Mouse (Mus musculus) embryonic facial prominence, embryonic 10.5 days (tissue): Measurements from ENCODE around the gene Arl10. TPM values are rescaled to one million over a fixed set of nuclear protein-coding genes. Genes with fewer than 3 reads are reported as not detected.

ENCODE experiments used
- DNase-seq: peaks from one replicate; pipeline ENCODE4 v3.0.0-alpha.2; 2017; ENCODE audit warnings: low spot score
- H3K27ac ChIP-seq: fragments of 300-500 bp; sonication (generic); replicated peaks from 2 replicates; pipeline ENCODE4 v1.5.1; 2016; ENCODE audit warnings: mild to moderate bottlenecking
- H3K27me3 ChIP-seq: fragments of 300-500 bp; sonication (generic); replicated peaks from 2 replicates; pipeline ENCODE4 v1.6.1; 2016; ENCODE audit warnings: low read depth, mild to moderate bottlenecking; ENCODE audit not compliant: poor library complexity, severe bottlenecking
- H3K36me3 ChIP-seq: fragments of 300-500 bp; sonication (generic); replicated peaks from 2 replicates; pipeline ENCODE4 v1.6.1; 2016; ENCODE audit warnings: mild to moderate bottlenecking, moderate library complexity
- H3K4me1 ChIP-seq: fragments of 300-500 bp; sonication (generic); 2 replicates; pipeline ENCODE4 v1.6.1; 2016
- H3K4me3 ChIP-seq: fragments of 300-500 bp; sonication (generic); 2 replicates; pipeline ENCODE4 v1.5.1; 2016; ENCODE audit warnings: mild to moderate bottlenecking, moderate library complexity
- H3K9me3 ChIP-seq: fragments of 300-500 bp; sonication (generic); 2 replicates; pipeline ENCODE4 v1.6.1; 2016; ENCODE audit warnings: mild to moderate bottlenecking
- WGBS: fragments of 180-500 bp; shearing (Covaris S2); methylation state at CpG from one replicate; pipeline ENCODE4 v1.1.7; 2016; 5-methylcytosine and 5-hydroxymethylcytosine counted together
- polyA plus RNA-seq: library from polyadenylated mRNA; unstranded; fragments of >200 nt; fragmentation: Nextera tagmentation; extraction: Ambion mirVana; gene quantifications from 2 replicates; pipeline ENCODE4 v1.2.1, GENCODE M21; 2016

The Arl10 gene
- polyA plus RNA-seq, 1 experiment from 2014 or later: 29.6 TPM

DNA sequence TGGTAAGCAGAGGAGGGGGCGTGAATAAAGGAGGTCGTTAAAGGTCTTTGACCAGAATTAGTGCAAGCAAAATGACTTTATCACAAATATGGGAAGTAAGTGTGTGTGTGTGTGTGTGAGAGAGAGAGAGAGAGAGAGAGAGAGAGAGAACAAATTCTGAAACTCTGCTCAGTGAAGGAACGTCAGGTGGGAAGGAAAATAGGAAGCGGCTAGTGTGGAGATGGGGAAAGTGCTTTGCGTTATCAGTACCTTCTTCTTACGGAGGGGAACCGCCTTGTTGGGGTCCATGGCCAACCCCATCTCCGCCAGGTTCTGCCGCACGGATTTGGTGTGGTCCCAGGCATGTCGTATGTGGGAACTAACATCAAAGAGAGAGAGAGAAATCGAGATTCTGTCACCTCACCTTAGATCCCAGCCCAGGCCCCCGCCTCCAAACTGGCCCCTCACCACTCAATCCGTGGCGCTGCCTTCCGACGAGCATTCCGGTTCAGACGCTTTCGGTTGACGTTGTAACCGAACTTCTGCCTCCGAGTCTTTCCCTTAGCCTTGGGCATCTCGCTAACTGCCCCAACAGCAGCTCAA lies 14.7 kb downstream of the Arl10 start:
- whole genome bisulfite sequencing: 2% methylated on average over 24 of the region's 24 CpGs
- Histone ChIP-seq H3K27ac (peak overlapping the region; percentile 88), H3K27me3 (no peaks in the 10 kb centered on the region), H3K4me3 (peak overlapping the region; percentile 94), H3K4me1 (peaks cover 25% of the 10 kb centered on the region), H3K9me3 (no peaks in the 10 kb centered on the region), H3K36me3 (peaks cover 57% of the 10 kb centered on the region)
- no peak for DNase-seq

DNA sequence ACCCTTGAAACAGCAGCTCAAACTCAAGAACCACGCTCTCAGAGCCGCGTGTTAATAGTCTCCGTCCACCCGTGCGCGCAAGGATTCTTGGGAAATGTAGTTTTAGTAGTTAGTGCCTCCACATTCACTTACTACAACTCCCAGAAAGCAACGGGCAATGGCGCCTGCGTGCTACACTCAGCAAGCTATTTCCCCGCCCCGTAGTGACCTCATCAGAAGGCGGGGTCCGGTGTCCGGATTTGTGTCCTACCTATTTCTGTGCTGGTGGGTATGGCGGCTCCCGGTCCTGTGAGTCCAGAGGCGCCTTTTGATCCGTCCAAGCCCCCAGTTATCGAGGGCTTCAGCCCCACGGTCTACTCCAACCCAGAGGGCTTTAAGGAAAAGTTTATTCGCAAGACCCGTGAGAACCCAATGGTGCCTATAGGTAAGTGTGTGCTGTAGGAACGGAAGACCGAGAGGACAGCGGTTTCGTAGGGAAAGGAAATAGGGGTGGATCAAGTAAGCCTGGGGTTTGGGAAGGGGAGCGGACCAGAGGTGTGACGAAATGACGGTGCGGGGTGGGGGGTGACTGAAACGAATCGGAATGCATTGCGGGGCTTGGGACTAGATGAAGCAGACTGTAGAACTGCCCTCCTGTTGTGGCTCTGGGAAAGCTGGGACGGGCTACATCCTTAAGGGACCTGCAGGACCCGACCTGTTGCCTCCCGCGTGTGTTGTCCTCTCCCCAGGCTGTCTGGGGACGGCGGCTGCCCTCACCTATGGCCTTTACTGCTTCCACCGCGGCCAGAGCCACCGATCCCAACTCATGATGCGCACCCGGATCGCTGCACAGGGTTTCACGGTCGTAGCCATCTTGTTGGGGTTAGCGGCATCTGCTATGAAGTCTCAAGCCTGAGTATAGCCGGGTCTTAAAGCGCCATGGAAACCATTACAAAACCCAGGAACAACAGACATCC lies 15.5 kb downstream of the Arl10 start, which contains the start of the genes Nop16 and Higd2a:
Gene Nop16, minus strand, starts transcription at position 95 of the 956 bp plus-strand sequence.
Gene Higd2a, plus strand, starts transcription at position 212 of the 956 bp plus-strand sequence.
- Histone ChIP-seq H3K27me3 (no peaks in the 10 kb centered on the region), H3K27ac (peak within 1 kb of the TSS; percentile 88), H3K4me3 (peak within 1 kb of the TSS; percentile 94), H3K36me3 (peaks cover 50% of the 10 kb centered on the region), H3K4me1 (peaks cover 25% of the 10 kb centered on the region), H3K9me3 (no peaks in the 10 kb centered on the region)
- DNase-seq: peak; percentile 97
- WGBS: under 1% methylated on average over 51 of the region's 51 CpGs

DNA sequence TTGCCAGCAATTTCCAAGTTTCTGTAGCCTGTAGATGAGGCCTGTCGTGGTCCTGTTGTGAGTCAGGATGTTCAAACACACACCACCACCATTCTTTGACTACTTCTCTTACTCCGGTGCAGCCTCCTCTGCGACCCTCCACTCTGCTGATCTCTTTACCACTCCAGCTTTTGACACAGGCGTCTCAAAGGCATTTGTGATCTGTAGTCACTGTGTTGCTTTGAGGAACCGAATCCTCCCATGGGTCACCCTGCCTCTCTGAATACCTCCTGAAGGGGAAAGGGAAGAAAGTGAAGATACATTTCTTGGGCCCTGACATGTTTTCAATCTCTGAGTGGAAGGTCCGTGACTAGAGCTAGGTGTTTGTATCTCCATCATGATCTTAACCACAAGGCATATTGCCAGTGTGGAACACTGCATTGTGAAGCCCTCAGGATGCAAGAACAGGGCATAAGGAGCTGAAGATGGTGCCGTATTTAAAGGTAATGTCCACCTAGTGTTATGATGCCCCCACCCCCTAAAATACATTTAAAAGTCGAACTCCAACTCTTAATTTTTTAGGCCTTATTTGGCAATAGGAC lies 17.1 kb downstream of the Arl10 start:
- WGBS: 92% methylated on average over 8 of the region's 8 CpGs
- DNase-seq: no peak
- peaks cover 30% of the 10 kb centered on the region for H3K4me1 ChIP-seq
- H3K36me3 ChIP-seq: peaks cover 47% of the 10 kb centered on the region
- H3K27ac ChIP-seq: no peak overlapping the region
- peak overlapping the region; percentile 94 for H3K4me3 ChIP-seq
- H3K9me3 ChIP-seq: no peaks in the 10 kb centered on the region
- H3K27me3 ChIP-seq: no peaks in the 10 kb centered on the region

DNA sequence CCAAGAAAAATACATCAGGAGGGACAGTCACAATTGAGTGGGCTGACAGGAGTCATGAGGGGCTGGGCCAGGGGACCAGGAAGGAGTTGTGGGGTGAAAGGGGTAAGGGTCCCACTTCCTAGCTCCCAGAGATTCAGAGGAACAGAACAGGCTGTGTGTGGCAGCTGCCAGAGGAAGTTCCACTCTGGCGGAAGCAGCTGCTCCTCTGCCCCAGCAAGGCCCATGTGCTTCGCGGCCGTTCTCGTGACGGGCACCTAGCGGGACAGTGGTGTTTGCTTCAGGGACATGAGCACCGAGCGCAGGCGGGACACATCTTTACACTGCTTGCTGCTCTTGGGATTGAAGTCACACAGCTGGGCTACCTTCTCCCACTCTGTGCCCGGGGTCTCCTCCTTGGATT lies 18.8 kb downstream of the Arl10 start:
- Histone ChIP-seq H3K4me1 (peaks cover 29% of the 10 kb centered on the region), H3K27ac (no peak overlapping the region), H3K36me3 (peaks cover 40% of the 10 kb centered on the region), H3K9me3 (no peaks in the 10 kb centered on the region), H3K4me3 (no peak overlapping the region), H3K27me3 (no peaks in the 10 kb centered on the region)
- WGBS: 86% methylated on average over 11 of the region's 11 CpGs
- DNase-seq: no peak

DNA sequence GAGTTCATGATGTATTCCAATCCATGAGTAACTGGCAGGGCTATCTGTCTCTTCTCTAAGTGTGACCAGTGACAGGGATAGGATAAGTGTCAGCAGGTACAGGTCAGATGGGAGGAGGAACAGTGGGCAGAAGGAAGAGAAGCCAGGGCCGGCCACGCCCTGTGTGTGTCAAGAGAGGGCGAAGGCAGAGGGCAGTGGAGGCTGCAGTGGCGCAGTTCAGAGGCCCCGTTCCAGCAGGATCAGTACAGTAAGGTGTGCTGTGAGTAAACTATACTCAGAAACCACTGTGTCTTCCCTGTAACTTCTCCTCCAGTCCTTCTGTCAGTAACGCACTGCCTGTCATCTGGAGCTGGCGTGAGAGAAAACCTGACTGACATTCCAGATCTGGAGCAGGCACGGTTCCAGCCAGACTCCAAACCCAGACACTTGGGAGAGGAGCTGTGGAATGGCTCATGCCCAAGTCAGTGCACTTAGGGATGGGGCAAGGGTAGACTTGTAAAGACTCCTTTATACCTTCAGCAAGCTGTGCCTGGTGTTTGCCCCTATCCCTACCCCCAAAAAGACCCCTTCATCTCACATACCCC lies 21.4 kb downstream of the Arl10 start:
- no peak for DNase-seq
- 85% methylated on average over 8 of the region's 8 CpGs for whole genome bisulfite sequencing
- peaks cover 14% of the 10 kb centered on the region for H3K4me1 ChIP-seq
- H3K27ac ChIP-seq: no peak overlapping the region
- no peak overlapping the region for H3K4me3 ChIP-seq
- H3K9me3 ChIP-seq: no peaks in the 10 kb centered on the region
- H3K36me3 ChIP-seq: peaks cover 50% of the 10 kb centered on the region
- H3K27me3 ChIP-seq: no peaks in the 10 kb centered on the region

DNA sequence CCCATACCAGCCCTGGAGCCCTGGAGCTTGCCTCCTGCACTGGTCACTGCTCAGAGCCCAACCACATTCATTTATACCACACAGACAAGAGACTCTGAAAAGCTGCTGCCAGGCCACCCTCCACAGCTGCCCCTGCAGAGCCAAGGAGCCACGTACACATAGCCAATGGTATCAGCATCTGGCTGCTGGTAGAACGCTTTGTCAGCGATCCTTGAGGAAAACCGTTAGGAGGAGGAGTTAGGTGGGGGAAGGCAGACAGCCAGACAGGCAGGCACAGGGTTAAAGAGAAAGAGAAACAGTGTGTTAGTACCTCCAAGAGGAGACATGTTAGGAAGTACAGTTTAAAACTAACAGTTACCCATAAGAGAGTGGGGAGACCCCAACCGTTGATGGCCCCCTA lies 22.1 kb downstream of the Arl10 start:
- H3K9me3 ChIP-seq: no peaks in the 10 kb centered on the region
- peaks cover 49% of the 10 kb centered on the region for H3K36me3 ChIP-seq
- DNase-seq: no peak
- H3K27ac ChIP-seq: no peak overlapping the region
- WGBS: 67% methylated on average over 5 of the region's 5 CpGs
- peaks cover 8% of the 10 kb centered on the region; the same call in 1 of the 2 replicates for H3K4me1 ChIP-seq
- H3K27me3 ChIP-seq: no peaks in the 10 kb centered on the region
- H3K4me3 ChIP-seq: no peak overlapping the region

DNA sequence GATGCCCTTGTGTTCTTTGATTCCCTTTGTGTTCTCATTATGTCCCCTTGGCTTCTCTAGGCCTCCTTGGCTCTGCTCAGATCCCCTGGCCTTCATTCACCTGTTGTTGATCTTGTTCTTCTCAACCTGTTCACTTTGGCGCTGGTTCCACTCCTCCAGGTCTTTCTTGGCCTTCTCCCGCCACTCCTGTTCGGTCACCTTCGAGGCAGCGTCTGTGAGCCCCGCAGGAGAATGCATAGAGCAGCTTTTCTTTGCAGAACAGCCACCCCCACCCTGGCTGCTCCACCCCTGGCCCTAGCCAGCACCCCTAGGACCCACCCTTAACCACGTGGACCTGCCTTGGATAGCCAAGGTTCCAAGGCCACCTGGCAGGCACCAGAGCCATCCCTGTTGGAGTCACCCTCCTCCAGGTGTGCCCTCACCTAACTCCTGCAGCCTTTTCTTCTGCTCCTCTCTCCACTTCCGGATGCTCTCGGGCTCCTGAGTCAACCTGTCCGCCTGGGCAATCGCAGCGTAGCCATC lies 23.9 kb downstream of the Arl10 start:
- H3K9me3 ChIP-seq: no peaks in the 10 kb centered on the region
- H3K36me3 ChIP-seq: peaks cover 40% of the 10 kb centered on the region
- 0 out of 2 replicates have a peak, but pooled peaks cover 8% of the 10 kb centered on the region for H3K4me1 ChIP-seq
- no peaks in the 10 kb centered on the region for H3K27me3 ChIP-seq
- no peak for DNase-seq
- no peak overlapping the region for H3K4me3 ChIP-seq
- H3K27ac ChIP-seq: no peak overlapping the region
- WGBS: 91% methylated on average over 12 of the region's 12 CpGs

DNA sequence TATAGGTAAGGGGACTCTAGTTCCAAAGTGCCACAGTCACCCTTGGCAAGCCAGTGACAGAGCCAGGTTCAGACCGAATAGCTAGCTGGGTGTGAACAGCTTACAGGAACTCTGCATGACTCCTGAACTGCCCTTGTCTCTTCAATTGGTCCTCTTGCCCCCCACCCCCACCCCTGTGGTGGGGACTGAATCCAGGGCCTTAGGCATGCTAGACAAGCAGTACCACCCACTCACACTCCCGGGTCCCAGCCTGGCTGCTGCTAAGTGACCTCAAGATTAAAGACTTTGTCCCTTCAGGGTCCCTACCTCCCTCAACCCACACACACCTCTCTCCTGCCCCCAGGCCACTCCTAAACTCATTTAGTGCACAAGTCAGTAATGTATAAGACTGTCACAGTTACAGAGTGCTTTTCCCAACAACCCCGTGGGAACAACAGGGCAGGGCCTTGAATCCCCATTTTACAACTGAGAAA lies 27.9 kb downstream of the Arl10 start:
- H3K36me3 ChIP-seq: peaks cover 21% of the 10 kb centered on the region
- no peak overlapping the region for H3K4me3 ChIP-seq
- H3K27me3 ChIP-seq: peaks cover 11% of the 10 kb centered on the region
- H3K9me3 ChIP-seq: no peaks in the 10 kb centered on the region
- WGBS: 67% methylated on average over 3 of the region's 3 CpGs
- peaks cover 6% of the 10 kb centered on the region; the same call in 1 of the 2 replicates for H3K4me1 ChIP-seq
- H3K27ac ChIP-seq: no peak overlapping the region
- DNase-seq: no peak

DNA sequence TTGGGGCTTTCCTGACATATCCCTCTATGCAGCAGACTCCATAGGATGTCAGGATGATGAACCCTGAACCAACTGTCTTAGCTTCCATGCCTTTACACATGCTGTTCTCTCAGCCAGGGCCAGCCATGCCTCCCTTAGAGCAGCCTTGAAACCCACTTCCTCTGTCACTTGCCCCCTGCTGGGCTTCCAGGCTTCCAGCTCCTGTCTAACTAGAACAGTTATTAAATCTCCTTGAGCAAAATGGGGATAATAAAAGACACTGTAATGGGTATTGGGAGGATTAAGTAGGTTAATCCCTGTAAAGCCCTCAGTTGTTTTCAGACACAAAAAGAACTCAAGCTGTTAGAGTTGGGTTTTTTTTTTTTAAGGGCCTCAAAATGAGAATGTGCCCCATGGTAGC lies 28.7 kb downstream of the Arl10 start:
- Histone ChIP-seq H3K9me3 (no peaks in the 10 kb centered on the region), H3K27ac (no peak overlapping the region), H3K4me3 (no peak overlapping the region), H3K27me3 (peaks cover 17% of the 10 kb centered on the region), H3K4me1 (peaks cover 7% of the 10 kb centered on the region), H3K36me3 (peaks cover 13% of the 10 kb centered on the region)
- DNase-seq: no peak

DNA sequence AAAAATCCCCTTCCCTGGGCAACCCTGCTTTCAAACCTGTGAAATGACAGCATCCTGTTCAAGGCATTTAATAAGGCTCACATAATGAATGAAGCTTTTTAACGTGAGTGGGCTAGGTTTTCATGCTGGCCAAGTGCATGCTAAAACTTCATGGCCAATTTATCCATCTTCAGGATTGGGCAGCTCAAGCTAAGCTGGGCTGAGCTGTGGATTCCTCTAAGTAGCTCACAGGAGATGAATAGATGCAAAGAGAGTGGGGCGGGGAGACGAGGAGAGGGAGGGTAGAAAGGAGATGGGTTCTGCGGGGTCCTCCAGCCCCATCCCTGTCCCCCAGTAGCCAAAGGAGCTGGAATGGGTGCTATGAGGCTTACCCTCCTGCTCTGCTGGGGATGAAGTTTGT lies 29.4 kb downstream of the Arl10 start:
- WGBS: 59% methylated on average over 4 of the region's 4 CpGs
- no peaks in the 10 kb centered on the region for H3K9me3 ChIP-seq
- H3K27ac ChIP-seq: no peak overlapping the region
- H3K4me1 ChIP-seq: peaks cover 14% of the 10 kb centered on the region
- no peak for DNase-seq
- no peak overlapping the region for H3K4me3 ChIP-seq
- peaks cover 6% of the 10 kb centered on the region for H3K36me3 ChIP-seq
- H3K27me3 ChIP-seq: peaks cover 24% of the 10 kb centered on the region

DNA sequence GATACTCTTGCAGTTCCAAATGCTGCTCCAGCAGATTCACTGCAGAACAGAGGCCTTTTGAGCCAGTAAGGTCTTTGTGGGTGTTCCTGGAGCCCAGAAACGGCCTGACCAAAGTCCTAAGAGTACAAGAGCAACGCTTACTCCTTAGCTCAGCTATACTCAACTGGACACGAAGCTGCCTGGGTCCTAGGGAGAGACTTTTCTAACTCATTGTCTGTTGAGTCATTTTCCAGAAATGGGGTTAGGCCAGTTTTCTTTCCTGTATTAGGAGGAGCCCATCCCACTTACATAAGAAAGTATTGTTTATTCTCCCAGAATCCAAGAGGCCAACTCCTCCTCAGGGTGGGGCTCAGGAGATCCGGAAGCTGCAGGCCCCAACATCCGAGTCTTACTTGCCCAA lies 30.6 kb downstream of the Arl10 start:
- Histone ChIP-seq H3K27me3 (peaks cover 36% of the 10 kb centered on the region), H3K4me1 (peaks cover 16% of the 10 kb centered on the region), H3K36me3 (no peaks in the 10 kb centered on the region), H3K27ac (no peak overlapping the region), H3K9me3 (no peaks in the 10 kb centered on the region), H3K4me3 (no peak overlapping the region)
- DNase-seq: no peak
- 80% methylated on average over 5 of the region's 5 CpGs for WGBS

DNA sequence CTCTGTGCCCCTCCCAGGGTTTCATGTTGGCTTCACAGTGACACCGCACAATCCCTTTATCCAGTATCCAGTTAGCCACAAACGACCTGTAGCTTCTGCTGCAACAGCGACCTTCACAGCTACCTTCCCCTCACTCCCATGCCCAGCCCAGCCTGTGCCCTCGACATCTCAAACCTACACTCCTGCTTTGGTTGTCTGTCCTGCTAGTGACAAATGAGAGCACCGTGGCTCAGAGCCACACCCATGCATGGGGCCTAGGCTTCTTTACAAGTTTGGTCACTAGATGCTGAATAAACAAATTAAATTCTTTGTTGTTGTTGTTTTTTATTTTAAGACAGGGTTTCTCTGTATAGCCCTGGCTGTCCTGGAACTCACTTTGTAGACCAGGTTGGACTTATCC lies 32.4 kb downstream of the Arl10 start:
- no peak for DNase-seq
- WGBS: 76% methylated on average over 5 of the region's 5 CpGs
- Histone ChIP-seq H3K36me3 (no peaks in the 10 kb centered on the region), H3K4me1 (peaks cover 29% of the 10 kb centered on the region), H3K27ac (no peak overlapping the region), H3K27me3 (peaks cover 46% of the 10 kb centered on the region), H3K9me3 (no peaks in the 10 kb centered on the region), H3K4me3 (no peak overlapping the region)
